Mouse (Mus musculus) left cerebral cortex, postnatal 4 days (tissue): ENCODE measurements around the gene Bmf. TPM values are rescaled to one million over a fixed set of nuclear protein-coding genes. Genes with fewer than 3 reads are reported as not detected.

ENCODE experiments used
- DNase-seq: peaks from one replicate; pipeline ENCODE4 v3.0.0-alpha.2; 2022
- intact Hi-C: fragments of 180-260 bp; cut with DNase I; formaldehyde crosslinking; loops from one replicate; pipeline ENCODE4 v1.15.1; 2025
- total RNA-seq, 2 experiments: library from RNA; stranded (reverse); gene quantifications; 2 replicates each; pipeline ENCODE4 v1.2.3; 2021

The Bmf gene
- total RNA-seq, 2 experiments from 2014 or later = 5.7 to 6.0 TPM

GRCm38 (mm10) chr2:118484386-118484898, 65.0 kb downstream of the Bmf start:
- intact Hi-C loops = no loop called here
- no peak for DNase-seq

- no peak for DNase-seq
- intact Hi-C loops = no loop called here
These were observed 66.5 kb downstream of the Bmf start for GRCm38 (mm10) chr2:118483032-118483431.

- no peak for DNase-seq
- intact Hi-C loops = no loop called here
These were observed 68.6 kb downstream of the Bmf start for GRCm38 (mm10) chr2:118480886-118481285.

- intact Hi-C loops = no loop called here
These were observed 70.0 kb downstream of the Bmf start, which contains the start of gene Srp14 for GRCm38 (mm10) chr2:118479550-118479909. Gene Srp14 (minus strand): TSS chr2:118479711.

GRCm38 (mm10) chr2:118478833-118479549, 70.5 kb downstream of the Bmf start:
- DNase-seq = no peak
- intact Hi-C loops = no loop called here

More at GRCm38 (mm10) chr2:118479550-118479909, 70.0 kb downstream of the Bmf start, which contains the start of gene Srp14:
- DNase-seq = peak; percentile 93

Other genes with a start within 250 kb of the Bmf start
- gene Gpr176, start 176.3 kb downstream of the Bmf start, total RNA-seq = 10 to 100 TPM; 11.2 to 13.3 TPM
- 10 to 100 TPM; 23.1 to 26.7 TPM for gene Eif2ak4, start 161.1 kb downstream of the Bmf start, total RNA-seq
- gene Srp14, start 70.0 kb downstream of the Bmf start, total RNA-seq = 100 to 1,000 TPM; 159 to 170 TPM
- gene Bub1b, start 48.5 kb upstream of the Bmf start, total RNA-seq = 1 to 10 TPM; 5.7 to 5.9 TPM
- gene Pak6, start 113.6 kb upstream of the Bmf start, total RNA-seq = 100 to 1,000 TPM; 142 to 154 TPM
- gene Ankrd63, start 154.3 kb upstream of the Bmf start, total RNA-seq = 1 to 10 TPM; 2.2 to 2.5 TPM
- gene Plcb2, start 178.8 kb upstream of the Bmf start, total RNA-seq = 1 to 10 TPM; 1.8 to 2.1 TPM
- gene Inafm2, start 196.1 kb upstream of the Bmf start, total RNA-seq = 10 to 100 TPM; 17.8 to 19.7 TPM
- 1 to 10 TPM; 1.8 to 2.1 TPM for gene Ccdc9b, start 213.0 kb upstream of the Bmf start, total RNA-seq
- gene Phgr1, start 223.1 kb upstream of the Bmf start, total RNA-seq = not detected
- gene Disp2, start 230.0 kb upstream of the Bmf start, total RNA-seq = 100 to 1,000 TPM; 109 to 128 TPM